Mouse (Mus musculus) small intestine, adult 2 months (tissue): ENCODE measurements around the gene Ncaph.

ENCODE experiments used
- CTCF ChIP-seq: fragments of 200-500 bp; IDR thresholded peaks from 2 replicates; pipeline ENCODE4 v1.5.1; 2012; ENCODE audit warnings: low read depth, mild to moderate bottlenecking, control low read depth, inconsistent platforms, low read length, moderate library complexity, mixed read lengths; ENCODE audit not compliant: insufficient replicate concordance, insufficient read length; ENCODE audit errors: extremely low read depth
- POLR2A ChIP-seq: fragments of 200-500 bp; IDR thresholded peaks from 2 replicates; pipeline ENCODE4 v1.6.1; 2012; ENCODE audit warnings: low read depth, mild to moderate bottlenecking, control low read depth, inconsistent platforms, low read length, moderate library complexity

GRCm38 (mm10) chr2:127086235-127086634 is 47.5 kb downstream of the Ncaph start:
- TF ChIP-seq POLR2A (no peak), CTCF (no peak)
